Mouse (Mus musculus): ENCODE results near the gene Snip1.

DNA sequence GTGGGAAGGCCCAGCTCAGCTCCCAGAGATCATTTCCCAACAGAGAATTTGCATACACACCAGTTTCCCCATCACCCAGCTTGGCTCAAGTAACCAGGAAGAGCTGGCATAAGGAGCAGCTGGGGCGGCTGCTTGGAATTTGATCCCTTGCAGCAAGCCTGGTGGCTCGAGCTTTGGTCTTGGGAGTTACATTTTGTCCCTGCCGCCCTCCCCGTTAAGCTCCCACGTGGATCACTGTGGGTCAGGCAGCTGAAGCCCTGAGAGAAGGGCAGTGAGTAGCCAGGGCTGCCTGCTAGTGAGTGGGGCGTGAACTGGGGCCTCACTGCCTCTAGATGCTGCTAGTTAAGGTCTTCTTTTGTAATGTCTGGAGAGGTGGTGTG lies 49.2 kb downstream of the Snip1 start:
- no peak for TF ChIP-seq CHD2 (IDR thresholded peaks at IDR 0.05; ENCODE audit: low read depth, low read length)
- no peak for TF ChIP-seq ZC3H11A (IDR thresholded peaks at IDR 0.05; ENCODE audit: borderline replicate concordance, low read depth, low read length)
- no peak for TF ChIP-seq HCFC1 (IDR thresholded peaks at IDR 0.05; ENCODE audit: borderline replicate concordance, insufficient read depth, low read length)
- TF ChIP-seq MAFK (IDR thresholded peaks at IDR 0.05; ENCODE audit: insufficient read depth, low read depth, low read length), result no peak
- no peak for TF ChIP-seq ZNF384 (IDR thresholded peaks at IDR 0.05; ENCODE audit: low read depth, low read length)
